Mouse (Mus musculus): Measurements from ENCODE around the gene Rbm19. TPM values are rescaled to one million over a fixed set of nuclear protein-coding genes. Genes with fewer than 3 reads are reported as not detected.
A peak's percentile ranks its signal among the peaks of the same experiment; 100 is the strongest.

Gene Rbm19
- 12.6 and 15.7 TPM in 2 replicates for polyA plus RNA-seq (2012; rRNA removed)

DNA sequence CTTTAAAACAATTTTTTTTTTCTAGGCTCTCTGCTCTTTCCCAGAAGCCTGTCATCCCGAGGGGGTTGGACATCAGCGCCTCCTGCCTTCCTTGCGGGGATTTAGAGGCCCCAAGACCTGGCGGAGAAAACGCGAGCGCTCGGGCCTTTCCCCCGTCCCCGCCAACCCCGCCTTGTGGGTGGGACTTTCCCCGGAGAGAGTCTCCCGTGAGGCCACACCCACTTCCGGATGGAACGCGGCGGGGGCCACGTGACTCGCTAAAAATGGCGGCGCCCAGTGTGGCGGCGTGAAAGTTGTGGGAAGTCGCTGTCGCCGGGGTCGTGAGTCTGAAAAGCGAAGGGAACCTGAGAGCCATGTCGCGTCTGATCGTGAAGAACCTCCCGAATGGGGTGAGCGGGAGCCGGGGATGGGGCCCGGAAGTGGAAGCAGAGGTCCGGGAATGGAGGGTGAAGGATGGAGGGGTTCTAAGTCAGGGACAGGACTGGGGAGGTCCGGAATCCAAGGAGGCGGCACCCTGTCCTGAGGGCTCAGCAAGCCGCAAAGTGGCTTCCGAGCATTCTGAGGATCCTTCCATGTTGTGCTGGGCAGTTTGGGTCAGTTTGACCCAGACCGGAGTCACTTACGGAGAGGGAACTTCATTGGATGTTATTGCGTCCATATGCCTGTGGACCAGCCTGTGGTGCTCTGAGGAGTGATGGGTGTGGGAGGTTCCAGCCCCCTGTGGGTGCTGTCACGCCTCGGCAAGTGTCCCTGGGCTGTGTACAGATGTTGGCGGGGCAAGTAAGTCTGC, at the start of gene Rbm19:
Gene Rbm19 (plus strand): TSS at position 205 of the 790 bp plus-strand sequence.
- TF ChIP-seq CTCF (IDR thresholded peaks at IDR 0.05; ENCODE audit: borderline replicate concordance, extremely low read depth, insufficient read depth, insufficient read length) (peak; percentile 33; the same call in 1 of the 2 replicates), POLR2A (IDR thresholded peaks at IDR 0.05; ENCODE audit: borderline replicate concordance, extremely low read depth, insufficient read depth, insufficient read length, poor library complexity, severe bottlenecking) (peak; percentile 59; the same call in 1 of the 2 replicates)
- DNase-seq (ENCODE audit: low read depth): peak; percentile 96

DNA sequence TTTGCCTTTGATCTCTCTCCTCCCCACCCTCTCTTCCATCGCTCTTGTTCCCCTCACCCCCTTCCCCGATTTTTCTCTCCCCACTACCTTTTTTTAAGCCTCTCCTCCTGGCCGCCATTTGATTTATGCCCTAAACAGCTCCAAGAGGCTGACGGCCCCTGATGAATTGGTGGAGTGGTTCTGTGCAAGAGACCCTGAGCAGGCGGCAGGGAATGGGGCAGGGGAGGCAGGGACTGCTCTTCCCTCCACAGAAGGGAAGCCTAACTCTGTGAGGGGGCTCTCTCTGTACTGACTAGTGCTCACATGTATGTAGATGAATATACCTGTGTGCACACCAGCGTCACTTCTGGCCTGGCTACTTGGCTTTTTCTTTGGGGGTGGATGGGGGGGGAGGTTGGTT, 49.0 kb upstream of the Rbm19 start:
- no peak for DNase-seq (ENCODE audit: low read depth)
- TF ChIP-seq CTCF (IDR thresholded peaks at IDR 0.05; ENCODE audit: borderline replicate concordance, extremely low read depth, insufficient read depth, insufficient read length) (no peak), POLR2A (IDR thresholded peaks at IDR 0.05; ENCODE audit: borderline replicate concordance, extremely low read depth, insufficient read depth, insufficient read length, poor library complexity, severe bottlenecking) (no peak)

DNA sequence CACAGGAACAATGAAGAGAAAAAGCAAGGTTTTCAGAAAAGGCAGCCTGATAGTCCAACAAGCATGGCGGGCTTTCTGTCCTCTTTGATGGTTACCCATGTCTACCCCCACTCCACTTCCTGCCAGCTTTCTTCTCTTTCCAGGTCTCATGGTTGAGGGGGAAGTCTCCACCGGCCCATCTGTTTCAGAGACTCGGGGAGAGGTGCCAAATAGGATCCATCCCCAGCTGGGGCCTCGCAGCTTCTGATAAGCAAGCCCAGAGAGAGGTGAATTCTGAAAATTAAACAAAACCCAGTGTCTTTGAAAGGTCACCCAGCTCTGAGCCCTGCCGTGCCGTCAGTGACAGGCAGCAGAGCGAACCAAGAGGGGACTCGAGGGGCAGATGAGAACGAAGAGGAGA, 42.2 kb upstream of the Rbm19 start:
- no peak for TF ChIP-seq CTCF (IDR thresholded peaks at IDR 0.05; ENCODE audit: borderline replicate concordance, extremely low read depth, insufficient read depth, insufficient read length)
- TF ChIP-seq POLR2A (IDR thresholded peaks at IDR 0.05; ENCODE audit: borderline replicate concordance, extremely low read depth, insufficient read depth, insufficient read length, poor library complexity, severe bottlenecking): no peak
- peak; percentile 49 for DNase-seq (ENCODE audit: low read depth)

DNA sequence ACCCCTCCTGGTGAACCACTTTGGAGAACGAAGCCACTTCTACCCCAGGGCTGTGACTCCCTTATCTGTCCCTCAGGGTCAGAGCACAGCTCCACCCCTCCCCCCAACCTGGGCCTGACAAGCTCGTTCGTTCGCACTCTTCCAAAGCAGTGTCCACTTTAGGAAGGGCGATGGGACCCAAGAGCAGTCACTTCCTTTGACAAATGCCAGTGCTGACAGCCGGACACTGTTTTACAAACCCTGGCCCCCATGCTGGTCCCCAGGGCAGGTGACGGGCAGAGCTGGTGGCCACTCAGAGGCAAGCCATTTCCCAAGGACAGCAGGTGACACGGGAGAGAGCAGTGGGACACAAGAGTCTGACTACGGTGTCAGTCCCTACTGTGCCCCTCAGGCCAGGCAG, 36.2 kb upstream of the Rbm19 start:
- TF ChIP-seq POLR2A (IDR thresholded peaks at IDR 0.05; ENCODE audit: borderline replicate concordance, extremely low read depth, insufficient read depth, insufficient read length, poor library complexity, severe bottlenecking): no peak
- no peak for TF ChIP-seq CTCF (IDR thresholded peaks at IDR 0.05; ENCODE audit: borderline replicate concordance, extremely low read depth, insufficient read depth, insufficient read length)
- no peak for DNase-seq (ENCODE audit: low read depth)

DNA sequence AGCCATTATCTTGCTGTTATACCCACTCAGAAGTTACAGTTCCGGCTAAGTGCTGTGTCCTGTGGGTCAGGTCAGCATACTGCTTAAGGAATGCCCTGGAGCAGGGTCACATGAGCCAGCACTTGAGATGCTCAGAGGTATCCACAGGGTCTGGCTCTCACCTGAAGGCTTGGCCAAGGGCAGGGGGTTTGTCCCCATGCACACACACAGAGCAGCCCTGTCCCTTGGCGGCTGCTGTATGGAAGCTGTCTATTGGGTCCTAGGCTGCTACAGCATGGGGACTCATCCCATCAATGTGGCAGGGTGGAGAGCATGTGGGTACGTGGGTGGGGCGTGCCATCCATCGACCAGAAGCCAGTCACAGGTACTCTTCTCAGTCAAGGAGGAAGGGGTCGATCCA, 35.8 kb upstream of the Rbm19 start:
- no peak for TF ChIP-seq POLR2A (IDR thresholded peaks at IDR 0.05; ENCODE audit: borderline replicate concordance, extremely low read depth, insufficient read depth, insufficient read length, poor library complexity, severe bottlenecking)
- no peak for TF ChIP-seq CTCF (IDR thresholded peaks at IDR 0.05; ENCODE audit: borderline replicate concordance, extremely low read depth, insufficient read depth, insufficient read length)
- DNase-seq (ENCODE audit: low read depth): no peak

DNA sequence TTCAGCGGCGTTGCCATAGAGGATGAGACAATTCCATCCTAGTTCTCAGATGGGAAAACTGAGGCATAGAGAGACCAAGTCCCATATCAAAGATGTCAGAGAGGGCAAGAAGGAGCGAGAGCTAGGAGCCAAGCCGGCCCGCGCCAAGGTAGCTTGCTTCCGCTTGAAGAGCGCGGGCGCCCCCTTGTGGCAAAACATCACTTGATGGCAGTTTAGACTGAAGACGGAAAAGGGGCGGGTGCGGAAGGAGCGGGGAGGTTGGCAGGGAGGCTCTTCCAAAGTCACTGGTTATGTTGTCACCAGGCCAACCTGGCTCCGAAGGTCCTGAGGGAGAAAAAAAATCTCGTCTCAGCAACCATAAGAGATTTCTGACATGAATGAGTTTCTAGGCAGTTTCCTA, 27.7 kb upstream of the Rbm19 start:
- no peak for TF ChIP-seq POLR2A (IDR thresholded peaks at IDR 0.05; ENCODE audit: borderline replicate concordance, extremely low read depth, insufficient read depth, insufficient read length, poor library complexity, severe bottlenecking)
- TF ChIP-seq CTCF (IDR thresholded peaks at IDR 0.05; ENCODE audit: borderline replicate concordance, extremely low read depth, insufficient read depth, insufficient read length): peak; percentile 97
- peak; percentile 96 for DNase-seq (ENCODE audit: low read depth)

DNA sequence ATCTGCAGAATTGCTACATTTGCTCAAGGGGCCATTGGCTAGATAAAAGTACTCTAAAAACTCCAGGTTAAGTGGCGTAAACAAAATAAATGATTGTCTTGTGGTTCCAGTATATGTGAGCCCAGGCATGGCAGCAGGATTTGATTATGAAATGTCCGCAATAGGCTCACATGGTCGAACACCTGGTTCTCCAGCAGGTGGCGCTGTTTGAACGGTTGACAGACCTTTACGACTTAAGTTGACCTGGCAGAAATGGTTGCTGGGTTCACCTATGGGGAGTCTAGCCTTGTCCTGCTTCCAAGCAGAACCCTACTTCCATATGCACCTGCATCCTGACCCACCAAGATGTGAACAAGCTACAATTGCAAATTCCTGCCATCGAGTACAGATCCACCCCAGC, 21.7 kb upstream of the Rbm19 start:
- DNase-seq (ENCODE audit: low read depth): peak; percentile 66
- TF ChIP-seq CTCF (IDR thresholded peaks at IDR 0.05; ENCODE audit: borderline replicate concordance, extremely low read depth, insufficient read depth, insufficient read length) (peak; percentile 72), POLR2A (IDR thresholded peaks at IDR 0.05; ENCODE audit: borderline replicate concordance, extremely low read depth, insufficient read depth, insufficient read length, poor library complexity, severe bottlenecking) (no peak)

DNA sequence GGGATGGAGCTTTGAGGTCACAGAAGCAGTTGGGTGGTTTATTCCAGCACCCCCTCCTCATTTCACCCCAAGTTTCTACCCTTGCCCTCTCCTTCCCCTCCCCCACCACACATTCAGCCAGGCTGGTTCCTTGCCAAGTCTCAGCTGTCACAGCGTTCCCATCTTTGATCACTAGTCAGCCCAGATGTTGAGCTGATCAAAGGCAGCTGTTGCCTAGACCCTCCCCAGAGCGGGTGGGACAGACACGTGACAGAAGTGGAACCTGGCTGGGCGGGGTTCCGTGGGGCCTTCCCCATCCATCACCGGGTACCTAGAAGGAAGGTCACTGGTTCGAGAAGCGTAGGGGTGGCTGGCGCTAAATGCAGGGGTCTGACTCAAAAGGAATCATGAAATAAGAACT, 19.2 kb upstream of the Rbm19 start:
- TF ChIP-seq POLR2A (IDR thresholded peaks at IDR 0.05; ENCODE audit: borderline replicate concordance, extremely low read depth, insufficient read depth, insufficient read length, poor library complexity, severe bottlenecking): no peak
- no peak for TF ChIP-seq CTCF (IDR thresholded peaks at IDR 0.05; ENCODE audit: borderline replicate concordance, extremely low read depth, insufficient read depth, insufficient read length)
- DNase-seq (ENCODE audit: low read depth): no peak

DNA sequence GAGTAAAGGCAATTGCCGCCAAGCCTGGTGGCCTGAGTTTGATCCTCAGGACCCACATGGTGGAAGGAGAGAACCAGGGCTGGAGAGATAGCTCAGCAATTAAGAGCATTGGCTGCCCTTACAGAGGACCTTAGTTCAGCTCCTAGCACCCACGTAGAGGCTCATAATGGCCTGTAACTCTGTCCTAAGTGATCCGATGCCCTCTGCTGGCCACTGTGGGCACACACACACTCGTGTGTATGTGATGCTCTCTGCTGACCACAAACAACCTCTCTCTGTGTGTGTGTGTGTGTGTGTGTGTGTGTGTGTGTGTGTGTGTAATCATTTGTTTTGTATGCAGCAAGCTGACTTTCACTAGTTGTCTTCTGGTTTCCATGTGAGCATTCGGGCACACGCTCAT, 15.5 kb upstream of the Rbm19 start:
- no peak for DNase-seq (ENCODE audit: low read depth)

DNA sequence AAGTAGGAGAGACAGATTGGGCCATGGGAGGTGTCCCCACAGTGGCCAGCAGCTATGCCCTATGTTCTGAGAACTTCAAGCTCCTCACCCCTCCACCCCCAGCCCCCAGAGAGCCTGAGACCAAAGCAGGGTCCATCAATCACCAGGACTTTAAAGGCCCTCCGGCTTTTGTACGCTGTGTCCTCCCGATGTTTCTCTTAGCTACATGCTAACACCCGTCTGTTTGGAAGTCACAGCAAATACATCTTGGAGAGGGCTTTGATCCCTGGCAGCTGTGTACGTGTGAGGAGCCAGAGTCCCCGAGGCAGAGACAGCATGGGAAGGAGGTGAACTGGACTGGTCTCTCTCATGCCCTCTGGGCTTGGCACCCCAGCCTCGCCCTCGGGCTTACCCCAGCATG, 14.2 kb upstream of the Rbm19 start:
- TF ChIP-seq CTCF (IDR thresholded peaks at IDR 0.05; ENCODE audit: borderline replicate concordance, extremely low read depth, insufficient read depth, insufficient read length) (no peak), POLR2A (IDR thresholded peaks at IDR 0.05; ENCODE audit: borderline replicate concordance, extremely low read depth, insufficient read depth, insufficient read length, poor library complexity, severe bottlenecking) (no peak)
- no peak for DNase-seq (ENCODE audit: low read depth)

More for the DNA sequence above, 15.5 kb upstream of the Rbm19 start:
- TF ChIP-seq CTCF (IDR thresholded peaks at IDR 0.05; ENCODE audit: borderline replicate concordance, extremely low read depth, insufficient read depth, insufficient read length): no peak
- TF ChIP-seq POLR2A (IDR thresholded peaks at IDR 0.05; ENCODE audit: borderline replicate concordance, extremely low read depth, insufficient read depth, insufficient read length, poor library complexity, severe bottlenecking): no peak

DNA sequence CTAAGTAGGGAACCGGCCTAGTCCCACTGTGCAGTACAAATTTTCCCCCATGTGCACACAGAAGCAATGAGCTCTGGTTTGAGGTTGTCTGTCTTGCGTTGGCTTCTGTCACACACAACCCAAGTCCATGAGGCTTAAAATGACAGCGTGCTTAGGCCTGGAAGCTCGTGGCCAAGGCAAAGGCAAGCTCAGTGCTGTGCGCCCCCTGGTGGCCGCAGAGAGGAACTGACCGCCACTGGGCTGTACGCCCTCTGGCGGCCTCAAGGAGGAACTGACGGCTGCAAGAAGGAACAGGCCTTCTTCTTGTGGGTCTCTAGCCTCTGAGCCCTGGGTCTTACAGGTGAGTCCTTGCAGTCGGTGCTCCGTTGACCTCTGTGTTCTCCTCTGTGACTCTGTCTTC, 13.5 kb upstream of the Rbm19 start:
- TF ChIP-seq CTCF (IDR thresholded peaks at IDR 0.05; ENCODE audit: borderline replicate concordance, extremely low read depth, insufficient read depth, insufficient read length): peak; percentile 100
- no peak for TF ChIP-seq POLR2A (IDR thresholded peaks at IDR 0.05; ENCODE audit: borderline replicate concordance, extremely low read depth, insufficient read depth, insufficient read length, poor library complexity, severe bottlenecking)
- DNase-seq (ENCODE audit: low read depth): peak; percentile 82

DNA sequence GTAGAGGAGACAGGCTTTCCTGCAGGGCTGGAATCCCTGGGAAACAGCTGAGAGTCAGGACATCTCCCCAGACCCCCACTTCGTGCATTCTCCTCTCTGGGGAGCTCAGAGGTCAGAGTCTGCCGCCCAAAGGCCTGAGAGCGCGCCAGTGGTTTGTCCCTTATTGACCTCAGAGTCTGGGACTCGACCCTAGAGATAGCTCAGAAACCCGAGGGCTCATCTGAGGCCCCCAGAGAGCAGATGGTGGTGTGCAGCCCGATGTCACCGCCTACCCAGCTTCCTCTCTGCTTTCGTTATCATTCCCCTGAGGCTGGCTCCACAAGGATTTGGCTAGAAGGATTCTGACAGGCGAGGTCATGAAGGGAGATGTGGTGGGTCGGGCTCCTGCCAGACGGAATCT, 12.8 kb upstream of the Rbm19 start:
- no peak for DNase-seq (ENCODE audit: low read depth)
- no peak for TF ChIP-seq POLR2A (IDR thresholded peaks at IDR 0.05; ENCODE audit: borderline replicate concordance, extremely low read depth, insufficient read depth, insufficient read length, poor library complexity, severe bottlenecking)
